In genomic region chr11:43011941-43012340, GRCm38 (mm10) we compare ENCODE assay signal across 23 mouse cellular contexts. TPM values are rescaled to one million over a fixed set of nuclear protein-coding genes. Genes with fewer than 3 reads are reported as not detected.
DNase-seq lines count a peak whose midpoint lies in the region; ATAC-seq lines count a peak whose summit lies in the region.
"Had no signal": no experiment of that assay in that cellular context is flagged by ENCODE, and none has a peak within 500 bp of the region (broad histone marks: within the 10 kb centered on the region; RNA-seq: fewer than 3 reads in every experiment).

No protein-coding gene starts in this region.

- ATAC-seq in neural tube, embryonic 13.5 days (ENCODE audit: low read depth): no peak
- no peak for ATAC-seq in neural tube, embryonic 15.5 days (ENCODE audit: low FRiP score)
- ATAC-seq in hindbrain, embryonic 13.5 days (ENCODE audit: low FRiP score): no peak
- no peak for ATAC-seq in intestine, embryonic 16.5 days
- ATAC-seq: liver, embryonic 12.5 days had no signal

- no peak overlapping the region for H3K4me2 ChIP-seq in neural tube, embryonic 13.5 days
- H3K4me2 ChIP-seq in neural tube, embryonic 15.5 days: no peak overlapping the region
- H3K4me2 ChIP-seq in hindbrain, embryonic 13.5 days: no peak overlapping the region
- H3K4me2 ChIP-seq in intestine, embryonic 16.5 days (ENCODE audit: low read depth, low read length): no peak overlapping the region
- H3K4me2 ChIP-seq: embryonic facial prominence, embryonic 13.5 days; hindbrain, embryonic 15.5 days; limb, embryonic 12.5 days; liver, embryonic 12.5 days had no signal

- no peak overlapping the region for H3K4me3 ChIP-seq in neural tube, embryonic 13.5 days
- no peak overlapping the region for H3K4me3 ChIP-seq in neural tube, embryonic 15.5 days (replicated peaks)
- no peak overlapping the region for H3K4me3 ChIP-seq in hindbrain, embryonic 13.5 days
- no peak overlapping the region for H3K4me3 ChIP-seq in intestine, embryonic 16.5 days (ENCODE audit: low read length)
- H3K4me3 ChIP-seq: embryonic facial prominence, embryonic 13.5 days; hindbrain, embryonic 15.5 days; limb, embryonic 12.5 days; liver, embryonic 12.5 days had no signal

- DNase-seq in layer of hippocampus, adult 11-12 months (ENCODE audit: low spot score): peak; percentile 11
- DNase-seq in layer of hippocampus, postnatal 14 days (ENCODE audit: low spot score in 2 of 2): no peak
- DNase-seq in ovary, postnatal 36 days (ENCODE audit: low spot score): no peak
- DNase-seq: adrenal gland, adult 2 months; cerebellum, adult 11 months; gastrocnemius, postnatal 36 days; kidney, adult 11 months; lung, adult 2 months; right cerebral cortex, adult 18-20 months; thymus, postnatal 14 days had no signal

- no peaks in the 10 kb centered on the region for H3K36me3 ChIP-seq in neural tube, embryonic 13.5 days
- H3K36me3 ChIP-seq in neural tube, embryonic 15.5 days: no peaks in the 10 kb centered on the region
- H3K36me3 ChIP-seq in hindbrain, embryonic 13.5 days: no peaks in the 10 kb centered on the region
- no peaks in the 10 kb centered on the region for H3K36me3 ChIP-seq in intestine, embryonic 16.5 days (ENCODE audit: control insufficient read depth, insufficient read depth, low read length)
- H3K36me3 ChIP-seq: embryonic facial prominence, embryonic 13.5 days; hindbrain, embryonic 15.5 days; limb, embryonic 12.5 days; liver, embryonic 12.5 days had no signal

- peaks cover 16% of the 10 kb centered on the region; the same call in 1 of the 2 replicates for H3K4me1 ChIP-seq in neural tube, embryonic 13.5 days (replicated peaks)
- no peaks in the 10 kb centered on the region for H3K4me1 ChIP-seq in neural tube, embryonic 15.5 days
- H3K4me1 ChIP-seq in hindbrain, embryonic 13.5 days (replicated peaks): 0 out of 2 replicates have a peak, but pooled peaks cover 6% of the 10 kb centered on the region
- H3K4me1 ChIP-seq in intestine, embryonic 16.5 days (ENCODE audit: control insufficient read depth, insufficient read depth, low read length): no peaks in the 10 kb centered on the region
- H3K4me1 ChIP-seq: embryonic facial prominence, embryonic 13.5 days; hindbrain, embryonic 15.5 days; limb, embryonic 12.5 days; liver, embryonic 12.5 days had no signal

- H3K27me3 ChIP-seq in neural tube, embryonic 13.5 days: no peaks in the 10 kb centered on the region
- no peaks in the 10 kb centered on the region for H3K27me3 ChIP-seq in neural tube, embryonic 15.5 days (replicated peaks)
- H3K27me3 ChIP-seq in hindbrain, embryonic 13.5 days: no peaks in the 10 kb centered on the region
- H3K27me3 ChIP-seq in intestine, embryonic 16.5 days (replicated peaks; ENCODE audit: control insufficient read depth, insufficient read depth, low read length): no peaks in the 10 kb centered on the region
- H3K27me3 ChIP-seq: embryonic facial prominence, embryonic 13.5 days; hindbrain, embryonic 15.5 days; limb, embryonic 12.5 days; liver, embryonic 12.5 days had no signal

- no peak overlapping the region for H3K9ac ChIP-seq in neural tube, embryonic 13.5 days
- H3K9ac ChIP-seq in neural tube, embryonic 15.5 days (replicated peaks): no peak overlapping the region
- no peak overlapping the region for H3K9ac ChIP-seq in hindbrain, embryonic 13.5 days
- no peak overlapping the region for H3K9ac ChIP-seq in intestine, embryonic 16.5 days (ENCODE audit: low read depth, low read length)
- H3K9ac ChIP-seq: embryonic facial prominence, embryonic 13.5 days; hindbrain, embryonic 15.5 days; limb, embryonic 12.5 days; liver, embryonic 12.5 days had no signal

- 71% methylated on average over 2 of the region's 2 CpGs for WGBS in neural tube, embryonic 13.5 days
- WGBS in neural tube, embryonic 15.5 days: 88% methylated on average over 2 of the region's 2 CpGs
- 77% methylated on average over 2 of the region's 2 CpGs for WGBS in hindbrain, embryonic 13.5 days
- WGBS in intestine, embryonic 16.5 days: 74% methylated on average over 2 of the region's 2 CpGs

- H3K9me3 ChIP-seq in neural tube, embryonic 13.5 days: no peaks in the 10 kb centered on the region
- H3K9me3 ChIP-seq in neural tube, embryonic 15.5 days (replicated peaks): no peaks in the 10 kb centered on the region
- no peaks in the 10 kb centered on the region for H3K9me3 ChIP-seq in hindbrain, embryonic 13.5 days
- H3K9me3 ChIP-seq in intestine, embryonic 16.5 days (ENCODE audit: control insufficient read depth, low read length): no peaks in the 10 kb centered on the region
- H3K9me3 ChIP-seq: embryonic facial prominence, embryonic 13.5 days; hindbrain, embryonic 15.5 days; limb, embryonic 12.5 days; liver, embryonic 12.5 days had no signal

- peak overlapping the region; percentile 62 for H3K27ac ChIP-seq in neural tube, embryonic 13.5 days (replicated peaks)
- no peak overlapping the region for H3K27ac ChIP-seq in neural tube, embryonic 15.5 days (replicated peaks)
- 0 out of 2 replicates have a peak overlapping the region, but pooled peaks have one; percentile 2 for H3K27ac ChIP-seq in hindbrain, embryonic 13.5 days
- H3K27ac ChIP-seq in intestine, embryonic 16.5 days (ENCODE audit: low read length): no peak overlapping the region
- H3K27ac ChIP-seq: embryonic facial prominence, embryonic 13.5 days; kidney, postnatal 0 days; limb, embryonic 12.5 days; liver, embryonic 12.5 days had no signal

RNA-seq across cellular contexts. Expression of gene Gm9972, which starts 23.6 kb away (rescaled TPM):
- total RNA-seq in layer of hippocampus, postnatal 14 days (2021): not detected
- 0.39 TPM in 1 of 2 replicates, not detected in the other for polyA plus RNA-seq in neural tube, embryonic 13.5 days (2015; fragmentation: Nextera tagmentation; extraction: Ambion mirVana)
- polyA plus RNA-seq in neural tube, embryonic 15.5 days (2015; fragmentation: Nextera tagmentation; extraction: Ambion mirVana): not detected in 2 replicates
- 0.25 TPM in 1 of 2 replicates, not detected in the other for polyA plus RNA-seq in hindbrain, embryonic 13.5 days (2015; fragmentation: Nextera tagmentation; extraction: Ambion mirVana)
- polyA plus RNA-seq in intestine, embryonic 16.5 days (2015; fragmentation: Nextera tagmentation; extraction: Ambion mirVana): not detected in 2 replicates
- total RNA-seq: adrenal gland, adult 2 months; gastrocnemius, postnatal 36 days; left cerebral cortex, postnatal 10 days; megakaryocyte-erythroid progenitor cell, adult 5-6 weeks had no signal
- polyA plus RNA-seq: adrenal gland, adult 2 months; heart, postnatal 0 days; hindbrain, embryonic 15.5 days; kidney, postnatal 0 days; limb, embryonic 12.5 days; liver, embryonic 12.5 days; lung, adult 2 months; testis, adult 2 months had no signal

Comparison
In these comparisons a context has a peak if more than half of its experiments do, and no peak if none do; other contexts are left out.
1. H3K27ac ChIP-seq: peak in neural tube, embryonic 13.5 days (single experiment) and hindbrain, embryonic 13.5 days (single experiment); none in neural tube, embryonic 15.5 days (single experiment) and intestine, embryonic 16.5 days (single experiment).